Mouse (Mus musculus): Measurements from ENCODE around the gene Zfp869. TPM values are rescaled to one million over a fixed set of nuclear protein-coding genes. Genes with fewer than 3 reads are reported as not detected.
"Not testable (repeated sequence)": the region's sequence is repeated elsewhere in the genome, so short reads cannot be mapped to it uniquely, and the experiment has no call there.

Zfp869 gene
- 42.3 and 47.0 TPM in 2 replicates for total RNA-seq (2017)

GRCm38 (mm10) chr8:69710624-69711023 lies at the start of gene Zfp869:
TSS of gene Zfp869 (minus strand) at chr8:69710724.
- ATAC-seq (replicated peaks in 1 of 2; ENCODE audit: insufficient read depth in 1 of 2, low FRiP score in 2 of 2, low TSS enrichment in 1 of 2, low read depth in 1 of 2, poor library complexity in 2 of 2, severe bottlenecking in 2 of 2): not testable (repeated sequence)

GRCm38 (mm10) chr8:69758316-69758715 lies 47.8 kb upstream of the Zfp869 start:
- ATAC-seq (replicated peaks in 1 of 2; ENCODE audit: insufficient read depth in 1 of 2, low FRiP score in 2 of 2, low TSS enrichment in 1 of 2, low read depth in 1 of 2, poor library complexity in 2 of 2, severe bottlenecking in 2 of 2): no peak

GRCm38 (mm10) chr8:69752437-69752836 lies 41.9 kb upstream of the Zfp869 start:
- no peak for ATAC-seq (replicated peaks in 1 of 2; ENCODE audit: insufficient read depth in 1 of 2, low FRiP score in 2 of 2, low TSS enrichment in 1 of 2, low read depth in 1 of 2, poor library complexity in 2 of 2, severe bottlenecking in 2 of 2)

- ATAC-seq (replicated peaks in 1 of 2; ENCODE audit: insufficient read depth in 1 of 2, low FRiP score in 2 of 2, low TSS enrichment in 1 of 2, low read depth in 1 of 2, poor library complexity in 2 of 2, severe bottlenecking in 2 of 2): peak; percentile 93 to 96
These were observed 39.3 kb upstream of the Zfp869 start, which contains the start of gene Zfp963 for GRCm38 (mm10) chr8:69749544-69750454. TSS of gene Zfp963 (minus strand) at chr8:69749970.

GRCm38 (mm10) chr8:69741231-69741630 lies 30.7 kb upstream of the Zfp869 start:
- no peak for ATAC-seq (replicated peaks in 1 of 2; ENCODE audit: insufficient read depth in 1 of 2, low FRiP score in 2 of 2, low TSS enrichment in 1 of 2, low read depth in 1 of 2, poor library complexity in 2 of 2, severe bottlenecking in 2 of 2)

GRCm38 (mm10) chr8:69740763-69741162 lies 30.2 kb upstream of the Zfp869 start:
- ATAC-seq (replicated peaks in 1 of 2; ENCODE audit: insufficient read depth in 1 of 2, low FRiP score in 2 of 2, low TSS enrichment in 1 of 2, low read depth in 1 of 2, poor library complexity in 2 of 2, severe bottlenecking in 2 of 2): no peak

GRCm38 (mm10) chr8:69735495-69735894 lies 25.0 kb upstream of the Zfp869 start:
- no peak for ATAC-seq (replicated peaks in 1 of 2; ENCODE audit: insufficient read depth in 1 of 2, low FRiP score in 2 of 2, low TSS enrichment in 1 of 2, low read depth in 1 of 2, poor library complexity in 2 of 2, severe bottlenecking in 2 of 2)

GRCm38 (mm10) chr8:69717232-69717580 lies 6.7 kb upstream of the Zfp869 start:
- no peak; a peak in 1 of 4 replicates for ATAC-seq (replicated peaks in 1 of 2; ENCODE audit: insufficient read depth in 1 of 2, low FRiP score in 2 of 2, low TSS enrichment in 1 of 2, low read depth in 1 of 2, poor library complexity in 2 of 2, severe bottlenecking in 2 of 2)

- ATAC-seq (replicated peaks in 1 of 2; ENCODE audit: insufficient read depth in 1 of 2, low FRiP score in 2 of 2, low TSS enrichment in 1 of 2, low read depth in 1 of 2, poor library complexity in 2 of 2, severe bottlenecking in 2 of 2): peak; percentile 97 to 99
These were observed 6.1 kb upstream of the Zfp869 start for GRCm38 (mm10) chr8:69716403-69717231.

- ATAC-seq (replicated peaks in 1 of 2; ENCODE audit: insufficient read depth in 1 of 2, low FRiP score in 2 of 2, low TSS enrichment in 1 of 2, low read depth in 1 of 2, poor library complexity in 2 of 2, severe bottlenecking in 2 of 2): no peak
These were observed 4.8 kb upstream of the Zfp869 start for GRCm38 (mm10) chr8:69715366-69715765.

GRCm38 (mm10) chr8:69713516-69713915 lies 3.0 kb upstream of the Zfp869 start:
- no peak for ATAC-seq (replicated peaks in 1 of 2; ENCODE audit: insufficient read depth in 1 of 2, low FRiP score in 2 of 2, low TSS enrichment in 1 of 2, low read depth in 1 of 2, poor library complexity in 2 of 2, severe bottlenecking in 2 of 2)

GRCm38 (mm10) chr8:69701810-69702209 lies 8.7 kb downstream of the Zfp869 start:
- ATAC-seq (replicated peaks in 1 of 2; ENCODE audit: insufficient read depth in 1 of 2, low FRiP score in 2 of 2, low TSS enrichment in 1 of 2, low read depth in 1 of 2, poor library complexity in 2 of 2, severe bottlenecking in 2 of 2): no peak

GRCm38 (mm10) chr8:69665051-69665450 lies 45.5 kb downstream of the Zfp869 start:
- not testable (repeated sequence) for ATAC-seq (replicated peaks in 1 of 2; ENCODE audit: insufficient read depth in 1 of 2, low FRiP score in 2 of 2, low TSS enrichment in 1 of 2, low read depth in 1 of 2, poor library complexity in 2 of 2, severe bottlenecking in 2 of 2)

GRCm38 (mm10) chr8:69661294-69661693 lies 49.2 kb downstream of the Zfp869 start:
- no peak for ATAC-seq (replicated peaks in 1 of 2; ENCODE audit: insufficient read depth in 1 of 2, low FRiP score in 2 of 2, low TSS enrichment in 1 of 2, low read depth in 1 of 2, poor library complexity in 2 of 2, severe bottlenecking in 2 of 2)

Other genes starting within 250 kb of the Zfp869 start
- gene Gm7697, start 187.7 kb downstream of the Zfp869 start, total RNA-seq (2017): not detected in 2 replicates
- 22.6 and 27.9 TPM in 2 replicates for gene Zfp868, start 85.2 kb downstream of the Zfp869 start, total RNA-seq (2017)
- 1.2 and 4.8 TPM in 2 replicates for gene Zfp964, start 56.2 kb downstream of the Zfp869 start, total RNA-seq (2017)
- 4.8 and 9.7 TPM in 2 replicates for gene Zfp963, start 39.2 kb upstream of the Zfp869 start, total RNA-seq (2017)
- not detected in 2 replicates for gene Gm20422, start 64.2 kb upstream of the Zfp869 start, total RNA-seq (2017)
- gene Atp13a1, start 80.4 kb upstream of the Zfp869 start, total RNA-seq (2017): 13.7 and 19.4 TPM in 2 replicates
- gene Zfp866, start 80.5 kb upstream of the Zfp869 start, total RNA-seq (2017): 24.5 and 31.2 TPM in 2 replicates
- gene Gmip, start 98.0 kb upstream of the Zfp869 start, total RNA-seq (2017): 29.2 and 32.8 TPM in 2 replicates
- 2.0 and 2.6 TPM in 2 replicates for gene Lpar2, start 111.7 kb upstream of the Zfp869 start, total RNA-seq (2017)
- gene Pbx4, start 121.8 kb upstream of the Zfp869 start, total RNA-seq (2017): 25.7 and 31.1 TPM in 2 replicates
- gene Cilp2, start 177.0 kb upstream of the Zfp869 start, total RNA-seq (2017): 0.25 TPM in 1 of 2 replicates, not detected in the other
- gene Tssk6, start 191.5 kb upstream of the Zfp869 start, total RNA-seq (2017): 2.2 TPM in 1 of 2 replicates, not detected in the other
- 90.0 and 103 TPM in 2 replicates for gene Ndufa13, start 191.8 kb upstream of the Zfp869 start, total RNA-seq (2017)
- not detected in 2 replicates for gene Yjefn3, start 192.0 kb upstream of the Zfp869 start, total RNA-seq (2017)

All from hematopoietic stem cell, adult 5-6 weeks (primary cell).